Mouse (Mus musculus) B cell, adult 62 days (primary cell): ENCODE measurements around the gene Cfp. TPM values are rescaled to one million over a fixed set of nuclear protein-coding genes. Genes with fewer than 3 reads are reported as not detected.

ENCODE experiments used
- total RNA-seq: library from RNA; stranded (reverse); gene quantifications from 4 replicates; pipeline ENCODE4 v1.2.4, GENCODE M21; 2023

Cfp gene
- 39.5 to 56.4 TPM (median 48.5 TPM) in 4 replicates for total RNA-seq

GRCm38 (mm10) chrX:20931364-20931763 is at the start of gene Cfp:
Gene Cfp, minus strand, starts transcription at chrX:20931555.

DNA sequence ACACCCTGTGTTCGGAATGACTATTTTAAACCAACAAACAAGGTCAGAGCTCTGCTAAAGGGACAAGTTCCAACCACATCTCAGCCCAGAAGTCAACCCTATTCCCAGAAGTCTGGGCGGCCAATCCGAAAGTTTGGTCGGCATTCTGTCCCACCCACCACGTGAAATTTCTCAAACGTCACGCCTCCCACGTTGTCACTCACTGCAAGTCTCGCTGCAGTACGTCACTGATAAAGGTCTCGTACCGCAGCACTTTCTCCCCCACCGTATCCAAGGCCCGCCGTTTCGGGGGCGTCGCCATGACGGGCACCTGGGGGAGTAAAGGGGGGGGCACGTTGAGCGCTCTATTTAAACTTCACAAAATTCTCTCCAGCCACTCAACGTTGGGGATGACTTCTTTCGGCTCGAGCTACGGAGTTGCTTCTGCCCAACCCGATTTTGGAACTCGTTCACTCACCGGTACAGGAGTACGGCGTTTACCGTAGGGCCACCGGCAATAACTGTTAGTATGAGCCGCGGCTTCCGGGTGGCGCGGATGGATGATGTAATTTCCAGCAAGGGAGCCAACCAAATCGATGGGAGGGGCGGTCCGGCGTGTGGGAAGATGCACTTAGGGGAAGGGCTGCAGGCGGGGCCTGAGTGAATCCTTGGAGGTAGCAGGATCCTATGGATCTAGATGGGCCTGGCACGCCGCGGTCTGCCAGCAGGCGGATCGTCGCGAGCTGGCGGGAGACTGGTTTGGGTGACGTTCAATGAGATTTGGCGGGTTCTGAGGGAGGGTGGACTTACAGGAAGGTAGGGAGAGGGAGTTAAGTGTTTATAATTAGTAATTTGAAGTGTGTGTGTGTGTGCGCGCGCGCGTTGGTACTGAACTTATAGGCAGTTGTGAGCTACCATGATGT is 30.4 kb upstream of the Cfp start, which contains the start of gene Uxt:
Gene Uxt (minus strand): TSS at position 541 of the 902 bp plus-strand sequence.

GRCm38 (mm10) chrX:20950191-20950880 is 19.0 kb upstream of the Cfp start, which contains the start of gene Elk1:
Gene Elk1, minus strand, starts transcription at chrX:20950608.

DNA sequence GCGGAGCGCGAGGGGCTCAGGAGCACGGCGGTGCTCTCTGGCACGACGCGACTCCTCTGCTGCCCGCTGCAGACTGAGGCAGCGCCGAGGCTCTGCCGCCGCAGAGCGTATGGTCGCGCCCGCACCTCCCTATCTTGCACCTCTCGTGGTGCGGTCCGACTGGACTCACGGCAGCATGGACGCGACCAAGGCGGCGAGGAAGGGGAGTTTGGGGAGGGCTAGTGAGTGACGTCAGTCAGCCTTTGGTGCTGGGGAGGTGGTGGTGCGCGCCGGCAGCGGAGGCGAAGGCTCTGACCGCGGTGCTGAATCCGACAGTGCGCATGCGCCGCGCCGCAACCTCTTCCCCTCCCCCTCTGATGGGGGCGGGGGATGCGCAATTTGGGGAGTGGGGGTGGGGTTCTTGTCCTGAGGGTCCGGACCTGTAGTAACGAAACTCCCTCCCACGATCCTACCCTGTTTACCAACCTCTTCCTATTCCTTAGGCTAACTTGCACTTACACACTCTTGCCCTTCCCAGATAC is 10.5 kb downstream of the Cfp start, which contains the start of gene Syn1:
Gene Syn1 (minus strand): TSS at position 161 of the 521 bp plus-strand sequence.

Other genes with a start within 250 kb of the Cfp start
- gene Cdk16, start 243.6 kb downstream of the Cfp start, total RNA-seq, result 53.3 to 83.1 TPM (median 68.2 TPM) in 4 replicates
- 33.4 to 38.9 TPM (median 35.9 TPM) in 4 replicates for gene Usp11, start 227.6 kb downstream of the Cfp start, total RNA-seq
- gene Araf, start 133.7 kb downstream of the Cfp start, total RNA-seq, result 165 to 174 TPM (median 170 TPM) in 4 replicates
- gene Timp1, start 61.4 kb downstream of the Cfp start, total RNA-seq, result not detected in 4 replicates
- 0.16 to 0.24 TPM (median 0.24 TPM) in 3 of 4 replicates, not detected in the other for gene Syn1, start 10.6 kb downstream of the Cfp start, total RNA-seq
- 16.9 to 18.3 TPM (median 17.2 TPM) in 4 replicates for gene Elk1, start 19.1 kb upstream of the Cfp start, total RNA-seq
- 37.7 to 52.4 TPM (median 48.5 TPM) in 4 replicates for gene Uxt, start 30.5 kb upstream of the Cfp start, total RNA-seq
- 23.6 to 26.4 TPM (median 25.3 TPM) in 4 replicates for gene Zfp182, start 130.8 kb upstream of the Cfp start, total RNA-seq
- gene Spaca5, start 136.9 kb upstream of the Cfp start, total RNA-seq, result not detected in 4 replicates
- 0.37 to 0.88 TPM (median 0.65 TPM) in 4 replicates for gene Zfp300, start 158.0 kb upstream of the Cfp start, total RNA-seq
- gene Ssxa1, start 184.3 kb upstream of the Cfp start, total RNA-seq, result not detected in 4 replicates
- not detected in 4 replicates for gene Gm21876, start 244.1 kb upstream of the Cfp start, total RNA-seq